Mouse (Mus musculus) midbrain, postnatal 0 days (tissue): ENCODE results near the gene Rad51b. TPM values are rescaled to one million over a fixed set of nuclear protein-coding genes. Genes with fewer than 3 reads are reported as not detected.

ENCODE experiments used
- ATAC-seq: fragments of 200-750 bp; cut with Nextera tagmentation; 2 replicates; pipeline ENCODE4 v1.8.0; 2017; ENCODE audit warnings: moderate number of reproducible peaks, mild to moderate bottlenecking, moderate TSS enrichment, moderate library complexity; ENCODE audit not compliant: low FRiP score
- DNase-seq: peaks from one replicate; pipeline ENCODE4 v3.0.0-alpha.2; 2015; ENCODE audit warnings: low spot score
- H3K27ac ChIP-seq: fragments of 300-500 bp; sonication (generic); 2 replicates; pipeline ENCODE4 v1.5.1; 2014; ENCODE audit warnings: low read depth, mild to moderate bottlenecking, low read length, mixed read lengths
- H3K27me3 ChIP-seq: fragments of 300-500 bp; sonication (generic); 2 replicates; pipeline ENCODE4 v1.6.1; 2014; ENCODE audit warnings: low read length, control low read depth, mixed read lengths; ENCODE audit not compliant: insufficient read depth
- H3K36me3 ChIP-seq: fragments of 300-500 bp; sonication (generic); 2 replicates; pipeline ENCODE4 v1.6.1; 2014; ENCODE audit warnings: low read length, control low read depth, mixed read lengths; ENCODE audit not compliant: insufficient read depth
- H3K4me1 ChIP-seq: fragments of 300-500 bp; sonication (generic); 2 replicates; pipeline ENCODE4 v1.6.1; 2014; ENCODE audit warnings: mild to moderate bottlenecking, control low read depth, antibody characterized with exemption, low read length, mixed read lengths; ENCODE audit not compliant: insufficient read depth
- H3K4me2 ChIP-seq: fragments of 300-500 bp; sonication (generic); 2 replicates; pipeline ENCODE4 v1.6.1; 2014; ENCODE audit warnings: low read depth, mild to moderate bottlenecking, low read length, mixed read lengths; ENCODE audit not compliant: poor library complexity, severe bottlenecking
- H3K4me3 ChIP-seq: fragments of 300-500 bp; sonication (generic); 2 replicates; pipeline ENCODE4 v1.5.1; 2014; ENCODE audit warnings: low read depth, mild to moderate bottlenecking, low read length, moderate library complexity
- H3K9ac ChIP-seq: fragments of 300-500 bp; sonication (generic); replicated peaks from 2 replicates; pipeline ENCODE4 v1.6.1; 2014; ENCODE audit warnings: mild to moderate bottlenecking, low read length, moderate library complexity, mixed read lengths; ENCODE audit not compliant: poor library complexity, severe bottlenecking
- H3K9me3 ChIP-seq: fragments of 300-500 bp; sonication (generic); 2 replicates; pipeline ENCODE4 v1.6.1; 2016; ENCODE audit warnings: low read length, control low read depth
- CTCF ChIP-seq: IDR thresholded peaks from 2 replicates; pipeline ENCODE4 v1.5.1; 2016; ENCODE audit warnings: antibody characterized with exemption, mild to moderate bottlenecking
- WGBS: fragments of 180-500 bp; shearing (Covaris S2); extraction: QIAGEN DNeasy Blood & Tissue Kit; methylation state at CpG from one replicate; pipeline ENCODE4 v1.1.7; 2014; 5-methylcytosine and 5-hydroxymethylcytosine counted together
- polyA plus RNA-seq: library from polyadenylated mRNA; unstranded; fragments of >200 nt; fragmentation: Nextera tagmentation; extraction: Ambion mirVana; gene quantifications from 2 replicates; pipeline ENCODE4 v1.2.1, GENCODE M21; 2015
- total RNA-seq: library from RNA; depleted of rRNA; stranded (reverse); fragments of >200 nt; gene quantifications from 2 replicates; pipeline ENCODE4 v1.2.3, GENCODE M21; 2014

The Rad51b gene
- total and polyA plus RNA-seq, 2 experiments from 2014 or later, result 0.22 to 0.74 TPM

DNA sequence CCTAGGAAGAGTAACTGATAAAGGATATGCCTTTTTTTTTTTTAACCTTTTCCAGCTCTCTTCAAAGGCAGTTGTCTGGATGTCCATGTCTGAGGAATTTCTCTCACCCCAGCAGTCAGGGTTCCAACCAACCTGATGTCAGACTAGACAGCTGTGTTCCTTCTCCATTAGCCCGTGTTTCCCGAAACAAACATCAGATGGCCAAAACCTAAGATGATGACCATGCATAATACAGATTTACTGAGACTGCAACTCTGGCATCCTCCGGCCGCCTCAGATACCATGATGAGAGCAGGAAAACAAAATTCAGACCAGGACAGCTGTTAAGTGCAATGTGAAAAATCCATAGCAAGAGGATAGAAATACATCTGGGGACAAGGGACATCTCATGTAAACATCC is 460.7 kb downstream of the Rad51b start:
- no peak overlapping the region for H3K9ac ChIP-seq
- TF ChIP-seq CTCF, result no peak
- DNase-seq (no peak), ATAC-seq (no peak)
- no peak overlapping the region for H3K4me2 ChIP-seq
- no peaks in the 10 kb centered on the region for H3K36me3 ChIP-seq
- WGBS, result 79% methylated on average over 4 of the region's 4 CpGs
- H3K9me3 ChIP-seq, result no peaks in the 10 kb centered on the region
- no peaks in the 10 kb centered on the region for H3K27me3 ChIP-seq
- no peak overlapping the region for H3K4me3 ChIP-seq
- H3K4me1 ChIP-seq, result 0 out of 2 replicates have a peak, but pooled peaks cover 2% of the 10 kb centered on the region
- no peak overlapping the region for H3K27ac ChIP-seq

- no peak for TF ChIP-seq CTCF
- Histone ChIP-seq H3K4me3 (no peak overlapping the region), H3K9me3 (no peaks in the 10 kb centered on the region), H3K27ac (no peak overlapping the region), H3K9ac (no peak overlapping the region), H3K4me2 (no peak overlapping the region), H3K36me3 (no peaks in the 10 kb centered on the region), H3K27me3 (no peaks in the 10 kb centered on the region), H3K4me1 (0 out of 2 replicates have a peak, but pooled peaks cover 2% of the 10 kb centered on the region)
- WGBS, result 64% methylated on average over 8 of the region's 8 CpGs
- DNase-seq, result no peak
- ATAC-seq, result no peak
Measured at GRCm38 (mm10) chr12:79759180-79759902, 462.3 kb downstream of the Rad51b start.

DNA sequence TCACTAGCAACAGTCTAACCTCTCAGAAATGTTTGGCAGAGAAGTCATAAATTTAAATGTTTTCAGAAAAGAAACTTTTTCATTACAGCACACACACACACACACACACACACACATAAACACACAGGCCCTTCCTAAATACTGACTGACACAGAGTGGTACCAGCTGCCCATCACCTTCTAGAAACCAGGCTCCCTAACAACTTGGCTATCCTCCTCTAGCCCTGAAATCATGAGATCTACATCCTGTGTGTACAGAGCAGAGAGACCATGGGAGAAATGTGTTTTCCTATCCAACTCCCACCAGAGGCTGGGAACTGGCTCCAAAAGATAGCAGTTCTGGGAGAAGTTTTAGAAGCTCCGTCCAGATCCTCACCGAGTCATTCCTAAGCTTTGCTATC is 464.1 kb downstream of the Rad51b start:
- Histone ChIP-seq H3K36me3 (no peaks in the 10 kb centered on the region), H3K27me3 (no peaks in the 10 kb centered on the region), H3K4me2 (no peak overlapping the region), H3K9ac (no peak overlapping the region), H3K4me1 (0 out of 2 replicates have a peak, but pooled peaks cover 2% of the 10 kb centered on the region), H3K27ac (no peak overlapping the region), H3K4me3 (no peak overlapping the region), H3K9me3 (no peaks in the 10 kb centered on the region)
- TF ChIP-seq CTCF, result no peak
- ATAC-seq, result no peak
- 89% methylated on average over 2 of the region's 2 CpGs for WGBS
- no peak for DNase-seq

DNA sequence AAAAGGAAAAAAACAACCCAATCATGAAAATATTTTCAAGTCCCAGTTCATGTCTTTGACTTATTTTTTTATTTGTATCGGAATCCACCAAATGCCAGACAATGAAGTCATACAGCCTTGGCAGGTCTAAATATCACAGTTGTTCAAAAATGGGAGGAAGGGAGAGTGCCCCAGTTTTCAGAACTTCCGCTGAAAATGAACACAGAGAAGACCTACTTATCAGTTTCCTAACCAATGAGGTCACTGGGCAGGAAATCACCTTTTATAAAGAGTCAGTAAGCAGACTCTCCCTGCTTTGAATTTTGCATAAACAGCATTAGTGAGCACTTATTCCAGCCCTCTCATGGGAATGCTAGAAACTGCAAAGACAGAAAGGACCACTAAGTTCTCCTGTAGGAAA is 465.0 kb downstream of the Rad51b start:
- Histone ChIP-seq H3K9me3 (no peaks in the 10 kb centered on the region), H3K4me3 (no peak overlapping the region), H3K9ac (no peak overlapping the region), H3K4me1 (no peaks in the 10 kb centered on the region), H3K36me3 (no peaks in the 10 kb centered on the region), H3K4me2 (no peak overlapping the region), H3K27me3 (no peaks in the 10 kb centered on the region), H3K27ac (no peak overlapping the region)
- 75% methylated on average over 2 of the region's 2 CpGs for WGBS
- no peak for DNase-seq
- no peak for ATAC-seq
- TF ChIP-seq CTCF, result no peak

- Histone ChIP-seq H3K9ac (no peak overlapping the region), H3K4me1 (no peaks in the 10 kb centered on the region), H3K4me3 (no peak overlapping the region), H3K36me3 (no peaks in the 10 kb centered on the region), H3K27ac (no peak overlapping the region), H3K9me3 (no peaks in the 10 kb centered on the region), H3K27me3 (no peaks in the 10 kb centered on the region), H3K4me2 (no peak overlapping the region)
- ATAC-seq (no peak), DNase-seq (no peak)
- no peak for TF ChIP-seq CTCF
- WGBS, result 86% methylated on average over 7 of the region's 7 CpGs
Measured at GRCm38 (mm10) chr12:79762570-79763275, 465.6 kb downstream of the Rad51b start.

DNA sequence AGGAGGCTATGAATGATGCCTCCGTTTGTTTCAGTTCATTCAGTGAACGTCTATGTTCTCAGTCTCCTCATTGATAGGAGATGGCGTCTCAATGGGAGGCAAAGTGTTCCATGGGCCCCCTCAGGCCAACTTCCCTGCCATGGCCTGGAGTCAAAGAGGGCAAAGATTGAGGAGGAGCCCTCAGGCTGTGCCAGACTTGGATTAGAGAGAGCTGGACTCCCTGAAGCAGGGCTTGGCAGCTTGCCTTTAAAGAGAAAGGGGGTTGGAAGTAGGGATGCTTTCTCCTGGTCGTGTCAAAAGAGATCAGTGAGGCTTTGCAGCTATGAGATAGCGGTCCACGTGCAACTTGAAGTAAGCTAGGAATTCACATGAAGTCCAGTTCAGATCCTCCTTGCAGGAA is 469.0 kb downstream of the Rad51b start:
- no peak overlapping the region for H3K4me2 ChIP-seq
- H3K4me1 ChIP-seq, result no peaks in the 10 kb centered on the region
- DNase-seq (peak; percentile 40), ATAC-seq (no peak)
- WGBS, result 65% methylated on average over 6 of the region's 6 CpGs
- no peak for TF ChIP-seq CTCF
- H3K27me3 ChIP-seq, result no peaks in the 10 kb centered on the region
- H3K4me3 ChIP-seq, result no peak overlapping the region
- no peak overlapping the region for H3K27ac ChIP-seq
- H3K36me3 ChIP-seq, result no peaks in the 10 kb centered on the region
- no peaks in the 10 kb centered on the region for H3K9me3 ChIP-seq
- H3K9ac ChIP-seq, result no peak overlapping the region
